Mouse (Mus musculus) heart, postnatal 0 days (tissue): ENCODE data around the gene Prrg2.

ENCODE experiments used
- CTCF ChIP-seq: IDR thresholded peaks from 2 replicates; pipeline ENCODE4 v1.5.1; 2016; ENCODE audit warnings: antibody characterized with exemption, control low read depth, low read depth
- EP300 ChIP-seq: IDR thresholded peaks from 2 replicates; pipeline ENCODE4 v1.6.1; 2016; ENCODE audit warnings: antibody characterized with exemption, low read depth

- TF ChIP-seq CTCF (no peak), EP300 (no peak)
These were observed 24.1 kb downstream of the Prrg2 start for GRCm38 (mm10) chr7:45038411-45038810.
